Mouse (Mus musculus) liver, embryonic 12.5 days (tissue): ENCODE data around the gene Kank4. TPM values are rescaled to one million over a fixed set of nuclear protein-coding genes. Genes with fewer than 3 reads are reported as not detected.
A peak's percentile ranks its signal among the peaks of the same experiment; 100 is the strongest.
"Not testable (repeated sequence)": the region's sequence is repeated elsewhere in the genome, so short reads cannot be mapped to it uniquely, and the experiment has no call there.

Experiments used
- ATAC-seq: fragments of 200-750 bp; cut with Nextera tagmentation; 2 replicates; pipeline ENCODE4 v1.8.0; 2017; ENCODE audit warnings: moderate number of reproducible peaks, mild to moderate bottlenecking, moderate library complexity
- H3K27ac ChIP-seq: fragments of 300-500 bp; sonication (generic); 2 replicates; pipeline ENCODE4 v1.5.1; 2016; ENCODE audit warnings: mild to moderate bottlenecking
- H3K27me3 ChIP-seq: fragments of 300-500 bp; sonication (generic); replicated peaks from 2 replicates; pipeline ENCODE4 v1.6.1; 2016; ENCODE audit warnings: mild to moderate bottlenecking, moderate library complexity
- H3K36me3 ChIP-seq: fragments of 300-500 bp; sonication (generic); 2 replicates; pipeline ENCODE4 v1.6.1; 2016; ENCODE audit warnings: mild to moderate bottlenecking, moderate library complexity
- H3K4me1 ChIP-seq: fragments of 300-500 bp; sonication (generic); 2 replicates; pipeline ENCODE4 v1.6.1; 2016
- H3K4me2 ChIP-seq: fragments of 300-500 bp; sonication (generic); 2 replicates; pipeline ENCODE4 v1.6.1; 2016; ENCODE audit warnings: mild to moderate bottlenecking, moderate library complexity
- H3K4me3 ChIP-seq: fragments of 300-500 bp; sonication (generic); 2 replicates; pipeline ENCODE4 v1.5.1; 2016; ENCODE audit warnings: mild to moderate bottlenecking, moderate library complexity
- H3K9ac ChIP-seq: fragments of 300-500 bp; sonication (generic); 2 replicates; pipeline ENCODE4 v1.6.1; 2016; ENCODE audit warnings: mild to moderate bottlenecking, moderate library complexity
- H3K9me3 ChIP-seq: fragments of 300-500 bp; sonication (generic); replicated peaks from 2 replicates; pipeline ENCODE4 v1.6.1; 2016; ENCODE audit warnings: mild to moderate bottlenecking, moderate library complexity
- WGBS: fragments of 180-500 bp; shearing (Covaris S2); methylation state at CpG from one replicate; pipeline ENCODE4 v1.1.7; 2016; ENCODE audit not compliant: insufficient replicate concordance; 5-methylcytosine and 5-hydroxymethylcytosine counted together
- polyA plus RNA-seq: library from polyadenylated mRNA; unstranded; fragments of >200 nt; fragmentation: Nextera tagmentation; extraction: Ambion mirVana; gene quantifications from 2 replicates; pipeline ENCODE4 v1.2.1, GENCODE M21; 2016

The Kank4 gene
- polyA plus RNA-seq, result 0.10 and 0.18 TPM in 2 replicates

- Histone ChIP-seq H3K27me3 (peaks cover 50% of the 10 kb centered on the region), H3K4me2 (peak within 1 kb of the TSS; percentile 66), H3K27ac (no peak within 1 kb of the TSS), H3K4me1 (no peaks in the 10 kb centered on the region), H3K36me3 (no peaks in the 10 kb centered on the region), H3K9ac (no peak within 1 kb of the TSS), H3K9me3 (no peaks in the 10 kb centered on the region), H3K4me3 (peak within 1 kb of the TSS; percentile 51)
- WGBS, result 1% methylated on average over 72 of the region's 72 CpGs
- no peak for ATAC-seq
Observed at GRCm38 (mm10) chr4:98817184-98817911, at the start of gene Kank4. Gene Kank4 (minus strand): TSS chr4:98817537.

- H3K36me3 ChIP-seq, result no peaks in the 10 kb centered on the region
- H3K4me1 ChIP-seq, result no peaks in the 10 kb centered on the region
- H3K27ac ChIP-seq, result no peak overlapping the region
- no peak overlapping the region for H3K4me2 ChIP-seq
- WGBS, result 75% methylated on average over 14 of the region's 14 CpGs
- H3K27me3 ChIP-seq, result no peaks in the 10 kb centered on the region
- H3K9me3 ChIP-seq, result no peaks in the 10 kb centered on the region
- H3K4me3 ChIP-seq, result no peak overlapping the region
- no peak for ATAC-seq
- H3K9ac ChIP-seq, result no peak overlapping the region
Observed at GRCm38 (mm10) chr4:98865386-98866237, 48.3 kb upstream of the Kank4 start.

- no peaks in the 10 kb centered on the region for H3K27me3 ChIP-seq
- ATAC-seq, result no peak
- no peaks in the 10 kb centered on the region for H3K9me3 ChIP-seq
- no peaks in the 10 kb centered on the region for H3K4me1 ChIP-seq
- H3K4me3 ChIP-seq, result no peak overlapping the region
- no peak overlapping the region for H3K9ac ChIP-seq
- H3K36me3 ChIP-seq, result no peaks in the 10 kb centered on the region
- H3K4me2 ChIP-seq, result no peak overlapping the region
- 68% methylated on average over 3 of the region's 3 CpGs for WGBS
- no peak overlapping the region for H3K27ac ChIP-seq
Observed at GRCm38 (mm10) chr4:98864546-98864945, 47.2 kb upstream of the Kank4 start.

- no peaks in the 10 kb centered on the region for H3K4me1 ChIP-seq
- H3K4me2 ChIP-seq, result no peak overlapping the region
- 45% methylated on average over 1 of the region's 2 CpGs for WGBS
- no peak overlapping the region for H3K27ac ChIP-seq
- no peaks in the 10 kb centered on the region for H3K27me3 ChIP-seq
- no peak for ATAC-seq
- no peaks in the 10 kb centered on the region for H3K9me3 ChIP-seq
- no peak overlapping the region for H3K9ac ChIP-seq
- H3K4me3 ChIP-seq, result no peak overlapping the region
- H3K36me3 ChIP-seq, result no peaks in the 10 kb centered on the region
Observed at GRCm38 (mm10) chr4:98864094-98864493, 46.8 kb upstream of the Kank4 start.

DNA sequence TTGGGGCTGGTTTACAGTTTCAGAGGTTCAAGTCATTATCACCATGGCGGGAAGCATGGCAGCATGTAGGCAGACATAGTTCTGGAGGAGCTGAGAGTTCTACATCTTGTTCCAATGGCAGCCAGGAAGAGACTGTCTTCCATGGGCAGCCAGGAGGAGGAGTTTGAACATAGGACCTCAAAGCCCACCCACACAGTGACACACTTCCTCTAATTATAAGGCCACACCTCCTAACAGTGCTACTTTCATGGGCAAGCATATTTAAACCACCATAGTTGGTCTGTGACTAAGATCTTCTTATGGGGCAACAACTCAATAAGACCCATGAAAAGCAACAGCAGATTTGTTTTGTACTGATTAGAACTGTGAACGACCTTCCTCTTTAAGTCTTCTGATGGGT is 46.1 kb upstream of the Kank4 start:
- H3K27ac ChIP-seq, result no peak overlapping the region
- H3K36me3 ChIP-seq, result no peaks in the 10 kb centered on the region
- H3K4me2 ChIP-seq, result no peak overlapping the region
- 46% methylated on average over 2 of the region's 2 CpGs for whole genome bisulfite sequencing
- no peak overlapping the region for H3K4me3 ChIP-seq
- H3K4me1 ChIP-seq, result no peaks in the 10 kb centered on the region
- H3K27me3 ChIP-seq, result no peaks in the 10 kb centered on the region
- H3K9me3 ChIP-seq, result no peaks in the 10 kb centered on the region
- H3K9ac ChIP-seq, result no peak overlapping the region
- no peak for ATAC-seq

DNA sequence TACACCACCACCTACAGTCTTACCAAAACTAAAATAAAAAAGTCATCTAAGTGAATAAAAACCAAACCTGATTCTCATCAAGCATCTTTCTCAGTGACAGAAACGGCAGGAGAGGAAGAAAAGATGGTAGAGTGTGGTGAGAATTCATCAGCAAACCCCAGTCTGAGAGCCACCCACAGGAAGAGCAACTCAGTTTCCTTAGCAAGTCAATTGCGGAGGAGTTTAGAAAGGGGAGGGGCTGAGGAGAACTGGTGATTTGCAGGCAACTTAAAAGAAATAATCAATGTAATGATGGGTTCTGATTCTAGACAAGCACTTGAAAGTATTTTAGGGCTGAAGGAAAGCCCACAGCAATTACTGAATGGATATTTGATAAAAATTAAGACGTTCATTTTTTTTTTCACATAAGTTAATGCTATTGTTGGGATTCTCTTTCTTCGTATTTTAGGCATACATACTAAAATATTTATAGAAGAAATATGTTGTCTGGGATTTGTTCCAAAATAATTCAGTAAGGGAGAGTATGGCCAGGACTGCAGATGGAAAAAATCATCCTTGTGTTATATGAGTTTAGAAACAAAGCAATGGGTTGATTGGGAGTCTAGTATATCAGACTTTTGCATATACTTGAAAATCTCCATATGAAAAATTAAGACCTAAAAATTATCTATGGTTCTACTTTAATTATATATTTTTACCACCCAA is 41.0 kb upstream of the Kank4 start:
- 49% methylated on average over 4 of the region's 4 CpGs for WGBS
- no peaks in the 10 kb centered on the region for H3K36me3 ChIP-seq
- no peak for ATAC-seq
- no peak overlapping the region for H3K27ac ChIP-seq
- H3K4me1 ChIP-seq, result no peaks in the 10 kb centered on the region
- no peaks in the 10 kb centered on the region for H3K27me3 ChIP-seq
- H3K4me3 ChIP-seq, result no peak overlapping the region
- H3K4me2 ChIP-seq, result no peak overlapping the region
- H3K9me3 ChIP-seq, result no peaks in the 10 kb centered on the region
- no peak overlapping the region for H3K9ac ChIP-seq

DNA sequence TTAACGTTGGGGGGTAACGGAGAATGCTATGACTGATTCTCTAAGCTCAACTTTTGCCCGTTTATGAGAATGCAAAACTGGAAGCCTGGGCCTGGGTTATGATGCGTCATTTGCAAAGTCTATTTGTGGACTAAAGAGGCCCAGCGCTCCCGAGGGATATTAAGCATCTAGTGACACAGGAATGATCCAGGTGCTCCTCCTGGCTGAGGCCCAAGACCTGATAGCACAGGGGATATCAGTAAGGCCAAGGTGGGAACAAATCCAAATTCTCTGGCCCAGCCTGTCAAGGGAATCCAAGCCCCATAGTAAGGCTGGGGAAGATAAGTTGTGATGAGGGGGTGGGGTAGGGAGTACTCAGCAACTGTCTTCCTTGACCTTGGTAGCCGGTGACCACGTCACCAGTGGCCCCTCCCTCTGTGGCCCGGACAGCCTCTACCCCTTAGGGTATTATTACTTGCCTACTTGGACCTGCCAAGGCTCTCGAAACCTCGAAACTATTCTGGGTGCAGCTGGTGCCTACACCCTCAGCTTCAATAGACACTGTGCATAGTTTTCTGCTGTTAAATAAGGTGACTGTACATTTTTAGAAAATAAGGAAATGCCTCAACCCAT is 39.8 kb upstream of the Kank4 start:
- WGBS, result 66% methylated on average over 11 of the region's 11 CpGs
- no peak overlapping the region for H3K27ac ChIP-seq

DNA sequence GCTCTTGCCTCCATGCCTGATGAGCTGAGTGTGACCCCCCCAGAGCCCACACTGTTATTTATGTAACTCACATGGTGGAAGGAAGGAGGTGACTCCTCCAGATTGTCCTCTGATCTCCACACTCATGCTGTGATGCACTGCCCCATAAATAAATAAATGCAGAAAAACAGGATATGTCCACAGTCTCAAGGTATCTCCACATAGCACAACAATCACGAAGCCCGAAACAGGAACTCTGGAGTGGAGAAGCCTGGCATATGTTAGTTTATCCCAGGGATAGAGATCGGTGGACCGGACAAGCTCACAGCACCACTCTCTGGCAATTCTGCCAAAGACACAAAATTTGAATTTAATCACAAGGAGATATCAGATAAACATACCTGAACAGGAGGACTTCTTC is 36.6 kb upstream of the Kank4 start:
- Histone ChIP-seq H3K4me2 (no peak overlapping the region), H3K27me3 (no peaks in the 10 kb centered on the region), H3K9ac (no peak overlapping the region), H3K27ac (no peak overlapping the region), H3K36me3 (no peaks in the 10 kb centered on the region), H3K9me3 (no peaks in the 10 kb centered on the region), H3K4me3 (no peak overlapping the region), H3K4me1 (no peaks in the 10 kb centered on the region)
- no peak for ATAC-seq
- 79% methylated on average over 4 of the region's 4 CpGs for WGBS

More for the DNA sequence above, 39.8 kb upstream of the Kank4 start:
- Histone ChIP-seq H3K27me3 (no peaks in the 10 kb centered on the region), H3K4me1 (no peaks in the 10 kb centered on the region), H3K9ac (no peak overlapping the region), H3K4me2 (no peak overlapping the region), H3K4me3 (no peak overlapping the region), H3K9me3 (no peaks in the 10 kb centered on the region), H3K36me3 (no peaks in the 10 kb centered on the region)
- ATAC-seq, result no peak

DNA sequence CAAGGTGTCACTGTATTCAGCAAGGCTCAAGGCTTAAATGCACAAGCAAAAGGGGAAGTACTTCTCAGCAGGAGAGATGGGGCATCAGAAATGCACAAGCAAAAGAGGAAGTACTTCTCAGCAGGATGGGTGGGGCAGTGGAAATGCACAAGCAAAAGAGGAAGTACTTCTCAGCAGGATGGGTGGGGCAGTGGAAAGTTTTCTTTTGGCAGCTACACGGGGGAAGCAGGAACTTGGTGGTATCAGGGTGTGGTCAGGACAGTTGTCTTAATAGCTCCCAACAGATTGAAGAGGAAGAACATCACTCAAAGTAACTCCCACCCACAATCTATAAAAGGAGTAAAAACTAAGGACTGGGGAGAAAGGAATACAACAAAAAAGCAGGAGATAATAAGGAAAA is 33.1 kb upstream of the Kank4 start:
- H3K4me3 ChIP-seq, result not testable (repeated sequence)

DNA sequence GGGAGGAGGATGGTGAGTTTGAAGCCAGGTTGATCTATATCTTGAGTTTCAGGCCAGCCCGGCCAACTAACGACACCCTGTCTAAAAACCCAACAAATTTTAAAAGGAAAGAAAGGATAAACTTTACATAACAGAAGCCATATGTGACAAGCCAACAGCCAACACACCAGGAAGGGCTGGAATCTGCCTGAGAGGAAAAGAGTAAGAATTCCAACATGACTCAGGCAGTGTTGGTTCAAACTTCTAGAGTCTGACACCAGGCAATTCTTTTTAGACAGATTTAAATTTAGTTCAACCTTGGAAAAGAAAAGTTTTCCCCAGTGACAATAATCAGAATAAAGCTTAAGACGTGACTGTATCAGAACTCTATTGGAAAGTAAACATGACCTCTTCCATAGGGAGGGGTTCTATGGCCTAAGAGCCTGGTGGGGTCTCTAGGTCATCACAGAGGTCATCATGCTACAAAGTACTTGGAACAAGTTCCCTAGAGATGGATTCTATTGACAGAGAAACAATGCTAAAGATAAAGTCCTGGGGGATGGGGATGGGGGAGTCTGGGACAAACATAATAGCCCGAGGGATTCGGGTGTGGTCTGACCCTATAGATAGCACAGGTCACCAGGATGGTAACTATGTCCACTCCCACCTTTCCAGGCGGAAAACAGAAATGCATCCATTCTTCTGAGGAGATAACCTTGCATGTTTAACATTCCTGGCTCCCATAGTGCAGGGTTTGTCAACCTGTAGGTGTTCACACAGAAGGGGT is 30.0 kb upstream of the Kank4 start:
- no peak overlapping the region for H3K4me2 ChIP-seq
- H3K9me3 ChIP-seq, result 0 out of 2 replicates have a peak, but pooled peaks cover 2% of the 10 kb centered on the region
- H3K4me1 ChIP-seq, result no peaks in the 10 kb centered on the region
- 53% methylated on average over 6 of the region's 6 CpGs for WGBS
- no peaks in the 10 kb centered on the region for H3K36me3 ChIP-seq
- H3K9ac ChIP-seq, result no peak overlapping the region
- ATAC-seq, result no peak
- no peaks in the 10 kb centered on the region for H3K27me3 ChIP-seq
- no peak overlapping the region for H3K4me3 ChIP-seq
- no peak overlapping the region for H3K27ac ChIP-seq

More for the DNA sequence above, 33.1 kb upstream of the Kank4 start:
- not testable (repeated sequence) for H3K4me1 ChIP-seq, H3K27me3 ChIP-seq, H3K4me2 ChIP-seq, H3K36me3 ChIP-seq, H3K27ac ChIP-seq, ATAC-seq, H3K9ac ChIP-seq, H3K9me3 ChIP-seq
- WGBS, result 23% methylated on average over 1 of the region's 1 CpGs

- no peak overlapping the region for H3K27ac ChIP-seq
- WGBS, result 48% methylated on average over 3 of the region's 3 CpGs
- no peak overlapping the region for H3K4me3 ChIP-seq
- no peak for ATAC-seq
- H3K36me3 ChIP-seq, result no peaks in the 10 kb centered on the region
- H3K9me3 ChIP-seq, result 0 out of 2 replicates have a peak, but pooled peaks cover 2% of the 10 kb centered on the region
- no peak overlapping the region for H3K4me2 ChIP-seq
- no peak overlapping the region for H3K9ac ChIP-seq
- no peaks in the 10 kb centered on the region for H3K4me1 ChIP-seq
- H3K27me3 ChIP-seq, result no peaks in the 10 kb centered on the region
Observed at GRCm38 (mm10) chr4:98846396-98846795, 29.1 kb upstream of the Kank4 start.
